Comparison of ENCODE assay signal across 20 mouse cellular contexts in genomic region chr11:16792638-16793585, GRCm38 (mm10). TPM values are rescaled to one million over a fixed set of nuclear protein-coding genes. Genes with fewer than 3 reads are reported as not detected.
DNase-seq lines count a peak whose midpoint lies in the region; ATAC-seq lines count a peak whose summit lies in the region.
"Had no signal": no experiment of that assay in that cellular context is flagged by ENCODE, and none has a peak within 500 bp of the region (broad histone marks: within the 10 kb centered on the region; RNA-seq: fewer than 3 reads in every experiment).

No protein-coding gene starts in this region.

- no peak overlapping the region for H3K9ac ChIP-seq in heart, embryonic 11.5 days (ENCODE audit: low read depth, low read length)
- H3K9ac ChIP-seq in lung, embryonic 15.5 days: no peak overlapping the region
- H3K9ac ChIP-seq: forebrain, embryonic 15.5 days; liver, embryonic 13.5 days; midbrain, embryonic 15.5 days; neural tube, embryonic 13.5 days had no signal

- H3K4me3 ChIP-seq in heart, embryonic 11.5 days (ENCODE audit: low read depth, low read length): no peak overlapping the region
- no peak overlapping the region for H3K4me3 ChIP-seq in lung, embryonic 15.5 days
- H3K4me3 ChIP-seq in hindbrain, embryonic 10.5 days: no peak overlapping the region
- H3K4me3 ChIP-seq: forebrain, embryonic 15.5 days; left cerebral cortex, adult 2 months; liver, embryonic 13.5 days; midbrain, embryonic 15.5 days; neural tube, embryonic 13.5 days had no signal

- peak; percentile 85 for DNase-seq in heart, adult 11 months
- DNase-seq in lung, postnatal 25 days (ENCODE audit: low spot score): no peak
- peak; percentile 26 to 42 for DNase-seq in lung, postnatal 4 days
- no peak for DNase-seq in hindbrain, embryonic 10.5 days (ENCODE audit: low spot score)
- DNase-seq in cerebellum, postnatal 25 days: no peak
- no peak for DNase-seq in gastrocnemius, postnatal 4 days (ENCODE audit: low spot score in 2 of 2)
- DNase-seq: B cell, adult 2 months; heart, postnatal 10 days; liver, embryonic 13.5 days; retina, postnatal 1 day; spleen, adult 18-20 months; thymus, adult 18-20 months had no signal

- no peaks in the 10 kb centered on the region; the same call in 1 of the 2 replicates for H3K4me1 ChIP-seq in heart, embryonic 11.5 days (ENCODE audit: control insufficient read depth, insufficient read depth, low read length)
- peaks cover 26% of the 10 kb centered on the region; the same call in 1 of the 2 replicates for H3K4me1 ChIP-seq in lung, embryonic 15.5 days
- 0 out of 2 replicates have a peak, but pooled peaks cover 4% of the 10 kb centered on the region for H3K4me1 ChIP-seq in hindbrain, embryonic 10.5 days (replicated peaks)
- H3K4me1 ChIP-seq: forebrain, embryonic 15.5 days; liver, embryonic 13.5 days; midbrain, embryonic 15.5 days; neural tube, embryonic 13.5 days had no signal

- no peaks in the 10 kb centered on the region for H3K9me3 ChIP-seq in heart, embryonic 11.5 days (replicated peaks; ENCODE audit: control insufficient read depth, low read length)
- H3K9me3 ChIP-seq in lung, embryonic 15.5 days: no peaks in the 10 kb centered on the region
- H3K9me3 ChIP-seq in hindbrain, embryonic 10.5 days: no peaks in the 10 kb centered on the region
- H3K9me3 ChIP-seq: forebrain, embryonic 15.5 days; G1E; liver, embryonic 13.5 days; midbrain, embryonic 15.5 days; neural tube, embryonic 13.5 days had no signal

- no peak overlapping the region for H3K27ac ChIP-seq in heart, embryonic 11.5 days (ENCODE audit: low read depth, low read length)
- H3K27ac ChIP-seq in lung, embryonic 15.5 days: 0 out of 2 replicates have a peak overlapping the region, but pooled peaks have one; percentile 20
- H3K27ac ChIP-seq in hindbrain, embryonic 10.5 days: no peak overlapping the region
- H3K27ac ChIP-seq: forebrain, embryonic 15.5 days; hindbrain, postnatal 0 days; left cerebral cortex, adult 2 months; liver, embryonic 13.5 days; midbrain, embryonic 15.5 days; neural tube, embryonic 13.5 days had no signal

- no peak overlapping the region for H3K4me2 ChIP-seq in heart, embryonic 11.5 days
- H3K4me2 ChIP-seq in lung, embryonic 15.5 days: no peak overlapping the region
- H3K4me2 ChIP-seq: forebrain, embryonic 15.5 days; liver, embryonic 13.5 days; midbrain, embryonic 15.5 days; neural tube, embryonic 13.5 days had no signal

- H3K36me3 ChIP-seq in heart, embryonic 11.5 days (ENCODE audit: control insufficient read depth, insufficient read depth, low read length): no peaks in the 10 kb centered on the region
- no peaks in the 10 kb centered on the region for H3K36me3 ChIP-seq in lung, embryonic 15.5 days
- H3K36me3 ChIP-seq in hindbrain, embryonic 10.5 days: no peaks in the 10 kb centered on the region
- H3K36me3 ChIP-seq: forebrain, embryonic 15.5 days; G1E; liver, embryonic 13.5 days; midbrain, embryonic 15.5 days; neural tube, embryonic 13.5 days had no signal

- ATAC-seq in heart, embryonic 11.5 days (replicated peaks; ENCODE audit: insufficient number of reproducible peaks, low FRiP score, low TSS enrichment): no peak
- no peak for ATAC-seq in lung, embryonic 15.5 days (ENCODE audit: borderline replicate concordance, extremely low read depth, low FRiP score, low TSS enrichment)
- ATAC-seq: forebrain, embryonic 15.5 days; hindbrain, postnatal 0 days; midbrain, embryonic 15.5 days had no signal

- WGBS in heart, embryonic 11.5 days (ENCODE audit: insufficient replicate concordance): 53% methylated on average over 5 of the region's 5 CpGs
- 15% methylated on average over 5 of the region's 5 CpGs for WGBS in lung, embryonic 15.5 days
- 53% methylated on average over 5 of the region's 5 CpGs for WGBS in hindbrain, embryonic 10.5 days

- H3K27me3 ChIP-seq in heart, embryonic 11.5 days (ENCODE audit: control insufficient read depth, insufficient read depth, low read length): no peaks in the 10 kb centered on the region
- H3K27me3 ChIP-seq in lung, embryonic 15.5 days: no peaks in the 10 kb centered on the region
- no peaks in the 10 kb centered on the region for H3K27me3 ChIP-seq in hindbrain, embryonic 10.5 days (ENCODE audit: insufficient read depth, poor library complexity, severe bottlenecking)
- H3K27me3 ChIP-seq: forebrain, embryonic 15.5 days; liver, embryonic 13.5 days; midbrain, embryonic 15.5 days; neural tube, embryonic 13.5 days had no signal

RNA-seq across cellular contexts. Expression of gene Egfr, which starts 40.9 kb away (rescaled TPM):
- polyA plus RNA-seq in heart, embryonic 11.5 days (2014; fragmentation: Nextera tagmentation; extraction: Ambion mirVana): 2.8 and 3.7 TPM in 2 replicates
- polyA plus RNA-seq in lung, embryonic 15.5 days (2015; fragmentation: Nextera tagmentation; extraction: Ambion mirVana): 7.1 and 9.3 TPM in 2 replicates
- 2.0 and 3.9 TPM in 2 replicates for polyA plus RNA-seq in hindbrain, embryonic 10.5 days (2016; fragmentation: Nextera tagmentation; extraction: Ambion mirVana)
- total RNA-seq in gastrocnemius, postnatal 4 days (2021): 10 to 100 TPM; 32.9 to 40.1 TPM
- polyA plus RNA-seq: G1E had no signal

Comparison
In these comparisons a context has a peak if more than half of its experiments do, and no peak if none do; other contexts are left out.
1. DNase-seq: peak in heart, adult 11 months (single experiment) and lung, postnatal 4 days (2 of 2); none in lung, postnatal 25 days (single experiment), hindbrain, embryonic 10.5 days (single experiment), cerebellum, postnatal 25 days (0 of 2) and gastrocnemius, postnatal 4 days (0 of 2).